Mouse (Mus musculus) left cerebral cortex, postnatal 14 days (tissue): ENCODE measurements around the gene Bach2. TPM values are rescaled to one million over a fixed set of nuclear protein-coding genes. Genes with fewer than 3 reads are reported as not detected.

Experiments
- DNase-seq, 2 experiments: peaks; one replicate each; pipeline ENCODE4 v3.0.0; 2021 to 2022; ENCODE audit warnings: low spot score in 2 of 2, mixed read lengths in 1 of 2
- intact Hi-C: fragments of 180-260 bp; cut with DNase I; formaldehyde crosslinking; loops from one replicate; pipeline ENCODE4 v1.15.1; 2025
- long read RNA-seq, 2 experiments: library from polyadenylated mRNA; stranded (forward); transcript quantifications; one replicate each; pipeline ENCODE4 v2.0.0; 2021
- total RNA-seq, 2 experiments: library from RNA; stranded (reverse); gene quantifications; 2 replicates each; pipeline ENCODE4 v1.2.3; 2021

Gene Bach2
- total RNA-seq: 10 to 100 TPM; 22.4 to 24.8 TPM
- long read RNA-seq, experiment 1, partial matches to known transcripts: 0 of 5 reads
- long read RNA-seq, experiment 1, other reads (novel, unspliced or antisense): 5 of 5 reads
- long read RNA-seq, experiment 2, partial matches to known transcripts: 2 of 4 reads
- long read RNA-seq, experiment 2, other reads (novel, unspliced or antisense): 2 of 4 reads

DNA sequence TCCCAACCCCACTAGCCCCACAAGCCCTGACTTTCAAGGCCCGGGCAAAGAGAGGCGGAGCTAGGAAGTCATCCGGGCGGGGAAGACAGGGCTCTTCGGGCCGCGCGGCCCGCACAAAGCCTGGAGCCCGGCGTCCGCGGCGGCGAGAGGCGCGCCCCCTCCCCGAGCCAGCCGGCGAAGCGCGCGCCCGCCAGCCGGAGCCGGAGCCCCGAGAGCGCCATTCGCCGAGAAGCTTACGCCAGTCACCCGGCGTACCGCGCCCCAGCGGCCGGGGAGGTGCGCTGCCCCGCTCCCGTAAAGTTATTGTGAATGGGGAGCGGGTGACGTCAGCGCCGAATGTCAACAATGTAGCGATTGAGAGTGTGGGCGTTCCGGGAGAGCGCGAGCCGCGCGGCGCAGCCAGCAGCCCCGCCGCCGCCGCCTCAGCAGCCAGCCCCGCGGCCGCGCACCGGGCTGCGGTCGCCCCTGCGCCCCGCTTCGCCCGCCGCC is at the start of gene Bach2:
Gene Bach2 (plus strand): TSS at position 439 of the 489 bp plus-strand sequence.
- intact Hi-C loops: loop anchor here (2.0 to 5.0 kb wide), 3 partner anchors 86 to 324 kb away; no protein-coding TSS in a partner anchor
- DNase-seq: peak; percentile 90 to 93

GRCm38 (mm10) chr4:32189416-32190036 is 49.1 kb upstream of the Bach2 start:
- intact Hi-C loops: no loop called here

DNA sequence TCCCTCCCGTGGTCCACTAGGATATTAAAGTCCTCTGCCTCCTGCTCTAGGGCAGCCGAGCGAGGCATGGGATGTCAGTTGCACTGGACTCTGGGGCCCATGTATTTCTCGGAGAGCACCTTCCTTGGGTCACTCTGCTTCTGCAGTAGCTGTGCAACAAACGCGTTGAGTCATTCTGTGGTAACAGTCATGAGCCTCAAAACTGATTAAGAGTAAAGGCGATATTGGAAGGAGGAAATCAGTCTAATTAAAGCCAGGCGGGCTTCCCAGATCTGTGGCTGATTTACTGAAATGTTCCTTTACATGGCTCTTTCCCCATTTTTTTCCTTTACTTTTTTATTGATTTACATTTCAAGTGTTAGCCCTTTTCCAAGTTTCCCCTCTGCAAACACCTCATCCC is 48.1 kb upstream of the Bach2 start:
- DNase-seq: no peak
- intact Hi-C loops: no loop called here

More at GRCm38 (mm10) chr4:32189416-32190036, 49.1 kb upstream of the Bach2 start:
- DNase-seq: no peak

GRCm38 (mm10) chr4:32195945-32196921 is 42.4 kb upstream of the Bach2 start:
- peak; percentile 30 to 45 for DNase-seq
- intact Hi-C loops: no loop called here

DNA sequence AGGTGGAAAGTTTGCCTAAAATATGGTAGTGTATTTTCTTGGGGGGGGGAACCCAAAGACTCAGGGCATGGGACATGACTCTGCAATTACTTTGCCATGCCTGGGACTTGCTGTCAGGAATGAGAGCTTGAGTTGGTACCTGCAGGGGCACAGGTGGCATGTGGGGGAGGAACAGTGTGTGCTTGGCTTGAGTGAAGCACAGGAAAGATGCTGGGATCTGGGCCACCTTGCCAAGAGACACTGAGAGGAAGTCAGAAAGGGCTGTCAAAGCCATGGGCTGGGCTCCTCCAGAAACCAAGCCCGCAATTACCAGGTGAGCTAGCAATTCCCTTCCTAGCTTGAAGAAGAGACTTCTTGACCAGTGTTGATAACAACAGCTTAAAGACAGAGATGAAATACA is 40.6 kb upstream of the Bach2 start:
- no peak for DNase-seq
- intact Hi-C loops: no loop called here

- DNase-seq: no peak
- intact Hi-C loops: no loop called here
Measured at GRCm38 (mm10) chr4:32198589-32198988, 40.0 kb upstream of the Bach2 start.

GRCm38 (mm10) chr4:32199156-32199555 is 39.4 kb upstream of the Bach2 start:
- DNase-seq: peak; percentile 52 to 75
- intact Hi-C loops: no loop called here

DNA sequence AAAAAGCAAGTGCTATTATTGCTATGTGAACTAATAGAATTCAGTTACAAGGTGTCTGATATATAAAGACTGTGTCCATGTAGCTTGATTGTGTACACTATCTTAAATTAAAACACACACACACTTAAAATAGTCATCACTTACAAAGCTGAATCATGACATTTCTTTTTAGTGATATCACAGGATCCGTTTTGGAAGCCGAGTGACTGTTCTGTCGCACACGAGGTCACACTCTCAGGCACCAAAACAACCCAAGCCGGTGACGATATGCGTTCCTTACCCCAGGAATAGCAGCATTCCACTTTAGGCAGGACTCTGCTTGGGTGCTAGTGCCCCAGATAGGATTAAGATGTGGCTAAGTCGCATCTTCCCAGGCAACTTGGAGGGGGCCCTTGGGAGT is 37.5 kb upstream of the Bach2 start:
- intact Hi-C loops: no loop called here
- no peak for DNase-seq

GRCm38 (mm10) chr4:32202362-32202761 is 36.2 kb upstream of the Bach2 start:
- intact Hi-C loops: no loop called here

DNA sequence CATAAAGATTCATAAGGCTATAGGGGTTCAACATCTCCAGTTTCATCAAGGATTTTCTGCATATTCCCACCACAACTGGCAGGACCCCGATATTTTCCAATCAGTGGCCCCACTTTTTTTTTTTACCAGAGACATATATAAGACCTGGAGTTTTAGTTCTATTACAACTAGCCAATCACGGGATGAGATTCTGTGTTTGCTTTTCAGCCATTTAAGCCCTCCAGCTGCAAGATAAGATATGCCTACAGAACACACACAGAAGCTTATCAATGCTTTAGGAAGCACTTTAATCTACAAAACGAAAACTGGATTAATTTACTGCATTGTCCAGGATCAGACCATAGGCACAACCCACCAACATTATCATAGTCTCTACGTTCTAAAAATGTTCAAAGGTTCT is 33.8 kb upstream of the Bach2 start:
- intact Hi-C loops: no loop called here
- DNase-seq: no peak

More at GRCm38 (mm10) chr4:32202362-32202761, 36.2 kb upstream of the Bach2 start:
- no peak for DNase-seq

- DNase-seq: no peak
- intact Hi-C loops: no loop called here
Measured at GRCm38 (mm10) chr4:32205825-32206224, 32.8 kb upstream of the Bach2 start.

DNA sequence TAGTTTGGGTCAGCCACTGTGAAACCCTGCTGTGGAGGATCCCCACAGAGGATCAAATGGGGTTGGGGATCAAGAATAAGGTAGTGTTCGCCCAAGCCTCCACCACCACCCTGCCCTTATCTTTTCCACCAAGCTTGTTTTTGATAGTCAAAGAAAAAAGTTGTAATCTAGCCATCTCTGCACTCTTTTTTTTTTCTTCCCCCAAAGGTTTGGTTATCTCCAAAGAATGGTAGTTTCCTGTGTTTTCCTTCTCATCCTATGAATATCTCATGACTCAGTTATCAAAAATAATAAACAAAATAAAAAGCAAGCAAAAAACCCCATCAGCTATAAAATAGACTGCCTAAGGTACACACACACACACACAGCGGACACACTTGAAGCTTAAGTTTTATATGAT is 28.6 kb upstream of the Bach2 start:
- DNase-seq: no peak
- intact Hi-C loops: no loop called here

DNA sequence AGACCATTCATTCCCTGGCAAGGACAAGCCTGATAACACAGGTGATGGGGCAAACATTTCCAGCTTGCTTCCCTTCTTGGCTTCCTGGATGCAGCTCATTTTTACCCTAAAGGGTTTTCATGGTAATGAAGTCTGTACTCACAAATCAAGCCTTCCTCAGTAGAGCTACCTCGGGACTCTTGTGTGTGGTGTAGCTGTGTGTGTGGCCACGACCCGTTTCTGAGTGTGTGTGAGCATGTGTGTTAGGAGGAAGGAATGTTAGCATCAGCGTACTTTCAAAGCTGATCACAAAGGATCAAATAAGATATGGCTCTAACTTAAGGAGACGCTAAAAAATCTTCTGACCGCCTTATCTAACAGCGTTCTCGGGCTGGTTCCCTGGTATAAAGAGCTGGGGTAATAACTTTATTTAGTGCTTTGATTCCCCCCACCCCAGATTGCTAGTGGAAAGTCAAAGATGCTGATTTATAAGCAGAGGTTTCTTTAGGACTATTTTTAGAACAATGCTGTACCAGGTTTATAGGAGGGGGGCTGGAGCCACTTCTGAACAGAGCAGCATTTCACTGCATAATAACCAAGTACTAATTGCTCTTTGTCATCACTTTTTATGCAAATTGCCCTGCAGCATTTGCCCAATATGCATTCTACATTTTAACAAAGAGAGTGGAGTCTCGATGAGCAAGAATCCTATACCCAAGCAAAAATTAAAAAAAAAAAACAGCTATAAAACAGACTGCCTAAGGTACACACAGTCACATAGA is 28.0 kb upstream of the Bach2 start:
- DNase-seq: no peak
- intact Hi-C loops: no loop called here

GRCm38 (mm10) chr4:32212593-32212992 is 26.0 kb upstream of the Bach2 start:
- no peak for DNase-seq
- intact Hi-C loops: no loop called here

DNA sequence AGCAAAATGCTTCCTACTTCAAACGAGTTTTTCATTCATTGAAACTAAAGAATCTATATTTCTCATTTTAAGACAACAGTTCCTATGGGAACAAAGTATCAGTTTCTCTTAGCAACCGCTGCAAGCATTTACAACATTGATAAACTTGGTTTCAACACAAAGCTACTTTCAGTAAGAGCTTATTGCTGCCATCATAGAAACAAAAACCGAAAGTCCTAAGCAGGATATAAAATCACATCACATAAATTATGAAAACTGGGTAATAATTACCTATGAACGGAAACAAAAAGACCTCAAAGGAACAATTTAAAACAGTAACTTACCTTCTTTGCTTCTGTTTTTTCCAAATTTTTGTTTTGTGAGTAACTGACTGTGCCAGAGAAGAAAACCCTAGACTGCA is 22.1 kb upstream of the Bach2 start:
- intact Hi-C loops: no loop called here
- DNase-seq: no peak

DNA sequence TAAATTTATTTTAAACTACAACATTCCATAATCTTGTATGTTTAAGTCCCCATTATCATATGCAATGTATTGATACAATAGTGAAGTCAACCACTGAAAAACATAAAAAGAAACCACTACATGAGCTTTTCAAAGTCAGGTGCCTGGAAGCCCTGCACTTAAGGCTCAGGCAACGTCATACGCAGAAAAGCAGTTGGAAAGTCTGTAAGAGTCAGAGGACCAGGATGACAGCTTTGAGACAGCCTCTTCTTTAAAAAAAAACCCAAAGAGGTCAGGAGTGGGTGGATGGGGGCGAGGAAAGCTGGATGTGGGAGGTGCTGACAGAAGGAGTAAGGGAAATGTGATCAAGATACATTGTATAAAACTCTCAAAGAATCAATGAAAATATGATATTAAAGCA is 21.6 kb upstream of the Bach2 start:
- no peak for DNase-seq

DNA sequence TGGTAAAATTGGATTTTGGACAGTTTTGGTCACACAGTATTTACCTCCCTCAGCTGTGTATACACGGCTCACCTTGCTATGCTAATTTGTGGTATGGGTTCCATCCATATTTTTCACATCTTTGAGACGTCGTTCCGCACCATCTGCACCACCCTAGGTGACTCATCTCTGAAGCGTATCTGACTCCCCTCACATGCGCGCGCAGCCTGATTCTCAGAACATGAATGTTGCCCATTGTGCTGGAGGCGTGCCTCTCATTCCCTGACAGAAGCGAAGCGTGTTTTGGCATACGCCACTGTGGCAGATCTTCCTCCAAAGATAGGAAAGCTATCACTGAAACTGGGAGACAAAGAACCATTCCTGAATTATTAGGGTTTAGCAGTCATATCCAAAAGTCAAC is 21.0 kb upstream of the Bach2 start:
- peak; percentile 60 to 77 for DNase-seq
- intact Hi-C loops: no loop called here

More for the DNA sequence above, 21.6 kb upstream of the Bach2 start:
- intact Hi-C loops: no loop called here

GRCm38 (mm10) chr4:32218371-32218770 is 20.2 kb upstream of the Bach2 start:
- DNase-seq: no peak
- intact Hi-C loops: no loop called here

- intact Hi-C loops: no loop called here
- DNase-seq: no peak
Measured at GRCm38 (mm10) chr4:32219428-32220128, 19.0 kb upstream of the Bach2 start.
